Mouse (Mus musculus) liver, embryonic 18 days (tissue): ENCODE results near the gene Cd276. TPM values are rescaled to one million over a fixed set of nuclear protein-coding genes. Genes with fewer than 3 reads are reported as not detected.

Experiments
- polyA plus RNA-seq: library from polyadenylated mRNA; depleted of rRNA; stranded (reverse); fragments of >200 nt; gene quantifications from 2 replicates; pipeline ENCODE4 v1.2.3, GENCODE M21; 2012; rRNA removed

Cd276 gene
- 1.0 TPM in 2 replicates for polyA plus RNA-seq

GRCm38 (mm10) chr9:58554908-58555684 lies at the start of gene Cd276:
Gene Cd276 (minus strand): TSS chr9:58555437.

GRCm38 (mm10) chr9:58581958-58582540 lies 26.8 kb upstream of the Cd276 start, which contains the start of gene Nptn:
Gene Nptn (plus strand): TSS chr9:58582240.

GRCm38 (mm10) chr9:58487851-58488801 lies 67.1 kb downstream of the Cd276 start, which contains the start of gene Insyn1:
Gene Insyn1 (plus strand): TSS chr9:58488603.

Other genes with a start within 250 kb of the Cd276 start
- 2.6 and 2.7 TPM in 2 replicates for gene Loxl1, start 242.3 kb downstream of the Cd276 start, polyA plus RNA-seq
- not detected in 2 replicates for gene Tbc1d21, start 185.0 kb downstream of the Cd276 start, polyA plus RNA-seq
- gene Insyn1, start 66.8 kb downstream of the Cd276 start, polyA plus RNA-seq = 0.09 and 0.11 TPM in 2 replicates
- gene Nptn, start 26.8 kb upstream of the Cd276 start, polyA plus RNA-seq = 118 and 123 TPM in 2 replicates
- gene Rec114, start 188.5 kb upstream of the Cd276 start, polyA plus RNA-seq = 8.2 and 11.2 TPM in 2 replicates